Mouse (Mus musculus) cerebellum, postnatal 14 days (tissue): Measurements from ENCODE around the gene Cd46.
A peak's percentile ranks its signal among the peaks of the same experiment; 100 is the strongest.

Experiments used
- DNase-seq, 2 experiments: peaks; one replicate each; pipeline ENCODE4 v3.0.0; 2021; ENCODE audit warnings: mixed read lengths in 2 of 2

Gene Cd46

DNA sequence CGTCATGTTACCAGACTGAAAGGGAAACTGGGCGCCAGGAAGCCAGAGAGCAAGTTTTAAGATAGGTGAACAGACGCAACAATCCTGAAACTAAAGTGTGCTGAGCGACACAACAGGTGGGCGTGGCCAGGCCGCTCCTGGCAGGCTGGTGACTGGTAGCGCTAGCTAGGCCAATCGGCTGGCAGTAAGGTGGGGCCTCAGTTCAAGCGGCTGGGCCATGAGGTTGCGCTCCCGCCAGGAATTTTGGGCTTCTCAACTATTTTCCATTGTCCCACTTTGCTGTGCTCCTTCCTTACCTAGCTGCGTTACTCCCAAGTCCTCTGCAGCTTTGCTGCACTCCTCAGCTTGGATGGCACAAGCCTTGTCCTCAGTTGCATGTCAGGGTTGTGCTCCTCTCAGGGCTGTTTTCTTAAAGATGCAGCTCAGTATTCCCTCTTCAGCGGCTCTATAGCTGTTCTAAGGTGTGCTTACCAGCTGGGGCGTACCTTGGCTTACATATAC is at the start of gene Cd46:
Gene Cd46, minus strand, starts transcription at position 30 of the 501 bp plus-strand sequence.
- DNase-seq, result peak; percentile 45 to 49

DNA sequence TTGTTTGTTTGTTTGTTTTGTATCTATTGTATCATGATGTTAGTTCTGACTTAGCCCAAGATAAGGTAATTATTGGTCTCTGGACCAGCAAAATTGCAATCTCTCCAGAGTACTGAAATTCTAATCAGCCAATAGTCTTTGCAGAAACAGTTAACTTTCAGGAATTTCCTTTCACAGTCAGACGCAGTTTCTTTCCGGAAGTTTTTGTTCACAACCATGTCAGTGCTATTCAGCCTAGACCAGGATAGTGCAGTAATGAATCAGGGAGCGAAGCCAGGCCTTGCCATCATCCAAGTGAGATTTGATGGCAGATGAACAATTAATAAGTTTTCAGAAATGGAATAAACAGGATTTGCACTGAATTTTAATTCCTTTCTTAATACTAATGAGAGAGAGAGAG is 40.0 kb upstream of the Cd46 start:
- DNase-seq, result peak in 1 of 2 experiments; percentile 13

DNA sequence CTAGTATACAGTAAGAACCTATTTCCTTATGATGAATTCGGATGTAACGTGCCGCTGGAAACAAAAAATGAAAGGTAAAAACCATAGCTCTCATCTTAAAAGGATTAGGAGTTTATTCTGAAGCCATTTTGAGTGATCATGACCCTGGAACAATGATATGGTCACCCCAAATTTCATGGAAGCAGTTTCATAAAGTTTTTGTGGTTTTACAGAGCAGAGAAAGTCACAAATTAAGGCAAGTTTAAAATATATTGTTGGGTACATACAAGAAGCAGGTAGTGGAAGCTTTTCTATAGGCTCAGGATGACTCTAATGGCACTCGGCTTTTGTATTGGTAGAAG is 39.6 kb upstream of the Cd46 start:
- no peak for DNase-seq

DNA sequence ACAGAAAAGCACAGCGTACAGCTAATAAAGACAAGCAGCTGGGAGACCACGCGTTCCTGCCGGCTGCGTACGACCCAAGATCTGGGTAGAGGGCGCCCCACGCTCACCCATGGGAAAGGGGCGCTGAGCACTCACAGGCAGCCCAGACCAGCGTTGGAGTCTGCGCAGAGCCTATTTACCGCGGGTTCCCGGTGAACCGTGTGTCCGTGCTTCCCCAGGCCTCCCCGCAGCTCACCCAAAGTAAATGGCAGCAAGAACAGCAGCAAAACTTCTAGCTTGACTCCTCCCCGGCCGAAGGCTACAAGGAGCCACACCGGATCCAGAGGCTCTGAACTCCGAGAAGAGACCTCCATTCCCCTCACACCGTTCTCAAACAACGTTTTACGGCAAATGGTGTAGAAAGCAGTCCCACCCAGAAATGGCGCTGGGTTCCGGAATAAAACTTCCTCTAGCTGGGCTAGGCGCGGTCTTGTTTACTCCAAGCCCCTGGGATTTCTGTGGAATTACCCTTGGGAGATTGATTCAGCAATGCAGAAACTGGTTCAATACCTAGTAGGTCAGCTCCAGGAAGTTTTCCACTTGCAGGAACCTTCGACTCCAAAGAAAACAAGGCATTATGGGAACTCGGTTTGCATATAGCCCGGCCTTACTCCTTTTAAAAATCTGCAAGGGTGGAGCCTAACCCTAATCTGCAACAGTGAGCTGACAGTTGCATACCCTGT is 39.1 kb upstream of the Cd46 start, which contains the start of gene Cr1l:
Gene Cr1l, minus strand, starts transcription at position 634 of the 722 bp plus-strand sequence.
- DNase-seq, result peak; percentile 82 to 87

DNA sequence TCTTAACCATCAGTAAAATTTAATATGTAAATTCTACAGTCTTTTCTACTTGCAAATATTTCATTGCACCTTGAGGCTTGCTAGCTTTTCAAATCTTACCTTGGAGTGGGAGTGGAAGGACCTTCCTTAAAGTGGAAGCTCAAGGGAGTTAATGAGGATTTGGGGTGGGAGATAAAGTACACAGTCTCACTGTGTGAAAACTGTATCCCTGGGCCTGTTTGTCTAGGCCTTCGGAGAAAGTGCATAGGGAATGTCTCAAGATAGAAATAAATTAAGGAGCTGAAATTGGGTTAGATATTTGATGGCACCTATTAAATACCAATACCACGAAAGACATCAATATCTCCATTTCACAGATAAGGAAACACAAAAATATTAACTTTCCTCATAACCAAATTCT is 38.4 kb upstream of the Cd46 start:
- DNase-seq, result no peak

DNA sequence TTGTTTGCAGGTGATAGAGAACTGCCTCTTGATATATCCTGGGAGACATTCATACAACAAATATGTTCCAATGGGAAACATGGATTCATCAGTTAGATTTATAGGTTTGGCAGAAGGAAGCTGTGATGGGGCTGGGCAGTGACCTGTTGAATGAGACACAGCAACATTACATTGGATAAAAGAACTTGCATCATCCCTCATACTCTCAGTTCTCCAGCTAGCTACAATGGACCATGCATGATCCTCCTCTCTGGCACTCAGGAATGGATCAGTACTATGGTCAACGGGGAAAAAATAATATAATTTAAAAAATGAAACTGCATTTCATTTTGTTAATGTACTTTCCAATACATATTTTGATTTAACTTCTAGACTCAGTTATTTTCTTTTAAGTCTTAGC is 37.8 kb upstream of the Cd46 start:
- peak in 1 of 2 experiments; percentile 3 for DNase-seq

DNA sequence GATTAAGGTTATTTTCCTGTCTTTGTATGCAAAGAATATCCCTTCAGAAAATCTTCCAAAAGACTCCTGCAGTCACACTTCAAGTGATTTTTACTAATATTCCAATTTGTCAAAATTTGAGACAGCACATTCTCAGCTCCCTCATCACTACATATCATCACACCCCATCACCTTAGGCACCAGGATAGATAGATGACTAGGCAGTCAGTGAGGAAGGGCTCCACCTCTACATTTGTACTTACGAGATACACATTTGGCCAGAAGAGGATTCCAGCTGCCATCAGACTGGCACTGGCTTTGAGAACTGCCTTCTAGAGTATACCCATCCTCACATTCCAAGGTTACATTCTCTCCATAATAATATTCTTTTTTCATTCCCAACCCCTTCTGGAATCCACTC is 22.4 kb upstream of the Cd46 start:
- DNase-seq, result no peak

DNA sequence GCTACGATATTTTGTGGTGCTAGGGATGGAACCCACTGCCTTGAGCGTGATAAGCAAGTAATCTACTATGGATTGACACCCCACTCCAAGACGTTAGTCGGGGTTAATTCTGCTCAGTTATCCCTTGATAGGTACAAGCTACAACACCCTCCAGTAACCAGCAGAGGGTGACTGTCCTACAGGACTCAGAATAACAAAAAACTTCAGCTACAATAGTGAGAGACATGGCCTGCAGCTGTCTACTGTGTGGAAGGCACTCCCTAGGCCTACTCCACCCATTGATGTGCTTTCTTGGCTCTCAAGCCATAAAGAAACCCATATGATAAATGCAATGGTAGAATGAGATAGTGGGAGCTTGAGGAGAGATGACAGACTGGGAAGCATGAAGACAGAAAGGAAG is 21.6 kb upstream of the Cd46 start:
- no peak for DNase-seq

DNA sequence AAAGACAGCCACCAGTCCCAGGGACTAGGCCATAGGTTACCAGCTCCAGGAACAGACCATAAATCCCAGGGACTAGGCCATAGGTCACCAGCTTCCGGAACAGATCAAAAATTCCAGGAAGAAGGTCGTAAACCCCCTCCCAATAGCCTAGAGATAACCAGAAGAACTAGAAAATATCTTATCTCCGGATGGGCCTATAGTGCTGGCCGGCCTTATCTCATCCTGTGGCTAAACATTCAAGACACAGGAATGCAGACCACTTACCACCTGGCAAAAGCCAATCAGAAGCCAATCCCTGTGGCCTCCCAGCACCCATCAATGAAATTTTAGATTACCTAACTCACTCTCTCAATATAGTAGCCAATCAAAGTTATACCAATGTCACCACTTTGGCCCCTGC is 8.6 kb upstream of the Cd46 start:
- no peak for DNase-seq

DNA sequence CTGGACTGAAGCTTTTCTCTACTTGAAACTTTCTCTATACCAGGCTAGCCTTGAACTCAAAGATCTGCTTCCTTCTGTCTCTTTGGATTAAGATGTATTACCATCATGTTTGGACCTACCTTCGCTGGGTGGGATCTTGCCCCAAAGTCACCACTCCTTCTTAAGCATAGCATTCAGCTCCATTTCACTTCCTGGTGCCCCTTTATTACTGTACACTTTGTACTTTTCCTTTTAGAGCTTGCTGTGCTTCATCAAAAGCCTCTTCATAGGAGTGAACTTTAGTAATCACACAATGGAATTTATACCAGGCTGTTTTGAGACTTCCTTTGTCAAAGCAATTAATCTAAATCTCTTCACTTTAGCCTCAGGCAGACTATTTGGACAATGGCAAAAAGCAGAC is 6.0 kb upstream of the Cd46 start:
- DNase-seq, result no peak

DNA sequence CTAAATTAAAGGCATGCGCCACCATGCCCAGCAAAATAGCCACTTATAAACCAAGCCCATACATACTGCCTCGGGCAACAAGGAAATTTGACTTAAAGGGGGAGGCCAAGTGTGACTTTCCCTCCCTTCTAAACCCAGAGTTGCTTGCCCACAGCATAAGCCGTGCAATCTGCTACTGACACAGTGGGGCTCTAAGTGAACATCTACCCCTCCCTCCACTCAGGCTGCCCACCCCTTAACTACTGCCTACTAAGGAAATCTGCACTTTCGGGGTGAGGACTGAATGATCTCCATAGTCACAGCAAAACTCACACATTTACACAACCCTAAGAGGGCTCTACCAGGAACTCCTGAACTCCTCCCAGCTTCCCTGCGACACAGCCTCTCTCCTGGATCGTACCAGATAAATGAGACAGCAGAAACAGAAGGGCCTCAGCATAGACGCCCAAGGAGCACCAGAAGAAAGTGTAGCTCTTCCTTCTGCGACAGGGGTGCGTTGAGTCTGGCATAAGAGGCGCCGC is 290 bp downstream of the Cd46 start:
- DNase-seq, result no peak

DNA sequence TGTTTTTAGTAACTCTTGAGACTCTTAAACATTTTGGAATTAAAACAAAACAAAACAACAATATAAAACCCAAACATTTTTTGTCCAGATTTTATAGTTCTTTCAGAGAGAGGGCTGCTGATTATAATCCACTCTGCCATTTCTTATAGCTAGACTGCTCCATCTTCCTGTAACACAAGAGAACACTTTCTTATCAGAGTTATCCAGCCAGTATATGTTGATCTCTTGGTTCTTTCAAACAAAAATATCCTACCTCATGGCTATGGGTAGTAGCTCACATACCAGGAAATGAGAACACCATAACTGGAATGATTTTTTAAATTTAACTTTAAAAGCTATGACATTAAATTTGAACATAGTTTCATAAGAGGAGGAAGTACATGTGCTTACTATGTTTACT is 9.9 kb downstream of the Cd46 start:
- DNase-seq, result no peak

DNA sequence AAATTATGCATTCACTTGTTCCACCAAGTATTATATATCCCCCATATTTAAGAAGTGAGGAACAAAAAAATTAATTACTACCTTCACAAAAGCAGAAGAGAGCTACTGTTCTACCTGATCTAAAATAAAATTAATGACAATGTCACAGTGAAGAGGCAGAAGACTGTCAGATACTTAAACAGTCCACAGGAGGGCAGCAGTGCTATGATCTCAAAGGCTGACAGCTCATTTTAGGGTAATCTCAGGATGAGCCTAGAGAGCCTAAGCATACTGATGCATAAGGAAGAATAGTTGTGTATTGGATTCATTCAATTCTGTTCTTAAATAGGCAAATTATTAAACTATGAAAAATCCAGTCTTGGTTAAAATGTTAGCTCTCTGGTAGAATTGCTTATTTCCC is 51.6 kb downstream of the Cd46 start:
- DNase-seq, result peak; percentile 68 to 71

DNA sequence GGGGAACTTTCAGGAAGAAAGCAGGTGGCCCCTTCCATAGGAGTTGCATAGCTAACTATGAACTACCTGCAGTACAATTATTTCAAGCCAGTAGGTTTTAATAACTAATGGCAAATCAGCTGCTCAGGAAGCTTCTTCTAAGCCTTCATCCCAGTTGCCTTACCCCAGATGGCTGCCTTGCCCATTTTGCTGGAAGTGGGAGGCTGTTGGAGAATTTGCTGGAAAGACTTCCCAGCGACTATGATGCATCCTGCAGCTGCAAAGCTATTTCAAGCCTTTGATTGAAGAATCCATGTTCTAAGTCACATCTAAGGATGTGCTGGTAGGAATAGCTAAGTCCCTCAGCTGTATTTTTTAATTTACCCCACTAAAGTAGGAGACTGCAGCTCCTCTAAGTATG is 53.7 kb downstream of the Cd46 start:
- DNase-seq, result no peak

DNA sequence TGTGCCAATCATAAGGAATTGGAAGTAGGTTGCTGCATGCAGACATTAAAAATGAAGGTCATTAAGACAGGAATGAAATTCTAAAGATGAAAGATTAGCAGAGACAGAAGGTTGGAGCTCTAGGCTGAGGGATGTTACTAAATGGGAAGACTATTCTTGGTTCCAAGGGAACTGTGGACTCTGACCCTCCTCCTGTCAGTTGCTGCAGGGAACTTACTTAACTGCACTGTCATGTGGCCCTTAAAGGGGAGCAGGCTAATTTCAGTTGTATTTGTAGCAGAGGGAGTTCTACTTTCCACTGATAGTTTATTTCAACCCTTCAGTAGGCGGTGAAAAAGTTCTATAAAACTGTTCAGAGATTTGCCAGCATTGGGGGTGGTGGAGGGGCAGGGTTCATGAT is 54.1 kb downstream of the Cd46 start:
- DNase-seq, result no peak

DNA sequence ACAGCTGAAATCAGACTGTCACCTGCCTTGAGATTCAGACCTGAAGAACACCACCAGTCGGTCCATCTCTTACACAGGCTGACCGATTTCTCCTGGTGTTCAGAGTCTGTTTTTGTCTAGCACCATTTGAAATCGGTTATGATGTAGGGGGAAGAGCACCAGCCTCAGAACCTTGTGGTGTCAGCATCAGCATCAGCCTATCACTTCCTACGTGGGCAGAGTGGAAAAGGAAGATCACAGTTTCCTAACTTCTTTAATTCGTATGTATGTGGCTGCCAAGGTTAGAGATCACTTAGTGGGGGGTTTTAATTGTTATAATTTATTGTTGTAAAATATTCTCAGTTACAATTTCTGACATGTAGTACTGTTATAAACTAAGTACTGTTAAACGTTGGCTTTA is 54.6 kb downstream of the Cd46 start:
- DNase-seq, result no peak

DNA sequence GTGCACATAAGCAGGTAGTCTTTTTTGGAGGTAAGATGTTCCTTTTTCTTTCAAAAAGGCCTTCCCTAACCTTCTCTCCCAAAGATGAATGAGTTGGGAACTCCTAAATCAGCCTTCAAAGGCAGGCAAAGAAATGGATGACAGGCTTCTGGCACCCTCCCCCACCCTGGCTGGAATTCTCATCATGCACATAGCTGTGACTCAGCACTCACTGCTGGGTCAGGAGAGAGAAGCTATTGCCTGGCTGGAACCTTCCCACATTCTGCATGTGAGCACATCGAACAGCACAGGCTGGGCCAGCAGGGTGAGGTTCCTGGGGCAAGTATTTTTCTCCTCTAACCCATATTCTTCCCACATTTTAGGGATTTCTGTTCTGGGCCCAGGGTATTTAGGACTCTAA is 58.1 kb downstream of the Cd46 start:
- peak in 1 of 2 experiments; percentile 40 for DNase-seq

DNA sequence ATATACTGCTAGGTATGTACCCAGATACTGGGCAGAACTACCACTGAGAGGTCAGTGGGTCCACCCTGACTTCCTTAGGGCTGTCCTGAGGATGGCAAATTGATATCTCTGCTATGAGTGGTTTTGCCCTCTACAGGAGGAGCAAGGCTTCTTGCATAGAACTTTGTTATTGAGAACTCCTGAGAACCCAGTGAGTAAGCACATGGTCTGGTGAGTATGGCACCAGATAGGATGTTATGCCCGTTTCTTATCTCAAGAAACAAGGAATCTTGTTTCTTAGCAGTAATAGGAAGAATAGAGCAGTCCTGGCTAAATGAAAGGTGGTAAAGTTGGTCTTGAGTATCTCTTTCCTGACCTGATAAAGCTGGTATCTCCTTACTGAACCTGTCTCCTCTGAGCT is 59.3 kb downstream of the Cd46 start:
- DNase-seq, result no peak

DNA sequence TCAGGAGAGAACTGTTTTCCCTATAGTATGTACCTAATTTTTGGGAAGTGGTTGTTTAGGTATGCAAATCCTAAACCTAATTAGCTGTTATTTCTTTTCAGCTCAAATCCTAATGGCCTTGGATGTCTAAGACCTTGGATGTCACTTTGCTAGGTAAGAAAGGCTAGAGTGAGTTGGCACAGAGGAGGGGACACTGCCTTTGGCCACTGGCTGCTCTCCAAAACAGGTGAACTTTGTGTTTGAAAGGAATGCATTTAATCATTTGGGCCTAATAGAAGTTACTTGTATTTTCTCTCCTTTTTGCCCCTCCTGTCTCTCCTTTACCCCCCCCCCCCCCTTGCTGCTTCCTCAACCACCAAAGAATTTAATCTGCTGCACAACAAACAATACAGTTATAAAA is 60.3 kb downstream of the Cd46 start:
- no peak for DNase-seq

DNA sequence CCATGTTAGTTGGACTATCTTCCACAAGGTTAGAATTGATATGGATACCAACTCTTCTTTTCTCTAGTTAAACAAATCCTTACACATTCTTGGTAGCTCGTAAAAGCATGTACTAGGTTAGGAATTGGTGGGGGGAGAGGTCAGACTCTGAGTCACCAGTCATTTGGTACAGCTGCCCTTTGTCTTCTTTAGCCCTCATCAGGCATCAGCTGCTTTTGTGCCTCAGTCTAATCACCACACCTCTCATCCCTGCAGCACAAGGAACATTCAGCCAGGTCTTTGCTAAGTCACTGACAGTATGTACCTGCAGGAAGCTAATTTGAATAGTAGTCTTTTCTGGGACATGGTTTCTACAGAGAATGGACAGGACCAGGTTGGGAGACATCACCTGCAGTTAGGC is 64.5 kb downstream of the Cd46 start:
- DNase-seq, result no peak

DNA sequence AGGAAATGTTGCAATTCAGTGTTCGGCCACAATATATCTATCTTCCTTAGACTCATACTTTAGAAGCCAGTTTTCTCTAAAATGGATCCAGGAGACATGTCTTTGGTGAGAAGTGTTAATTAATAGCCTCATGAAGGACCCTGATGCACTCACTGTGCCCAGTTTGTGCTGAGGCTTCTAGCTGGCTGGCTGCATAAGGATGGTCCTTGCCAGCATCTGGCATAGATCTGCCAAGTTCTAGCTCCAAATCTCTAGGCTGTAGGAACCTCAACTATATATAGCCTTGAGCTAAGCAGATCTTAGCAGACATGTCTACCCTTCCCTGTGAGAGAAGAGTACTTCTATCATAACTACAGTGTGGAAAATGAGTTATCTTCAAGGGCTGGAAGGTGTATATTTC is 68.2 kb downstream of the Cd46 start:
- DNase-seq, result no peak

DNA sequence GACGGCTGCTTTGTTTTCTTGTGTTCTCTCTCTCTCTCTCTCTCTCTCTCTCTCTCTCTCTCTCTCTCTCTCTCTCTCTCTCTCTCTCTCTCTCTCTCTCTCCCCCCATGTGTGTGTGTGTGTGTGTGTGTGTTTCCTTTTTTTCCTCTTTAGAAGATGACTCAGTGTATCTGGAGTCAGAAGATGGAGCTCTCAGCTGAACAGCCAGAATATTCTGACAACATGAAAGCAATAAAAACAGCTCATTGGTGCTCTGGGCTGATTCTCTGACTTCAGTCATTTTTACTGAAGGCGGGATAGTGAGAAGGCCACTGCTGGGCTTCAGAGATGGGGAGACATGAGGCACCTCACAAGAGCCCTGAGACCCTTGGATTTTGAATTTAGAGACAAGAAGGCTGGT is 70.2 kb downstream of the Cd46 start:
- DNase-seq, result no peak

DNA sequence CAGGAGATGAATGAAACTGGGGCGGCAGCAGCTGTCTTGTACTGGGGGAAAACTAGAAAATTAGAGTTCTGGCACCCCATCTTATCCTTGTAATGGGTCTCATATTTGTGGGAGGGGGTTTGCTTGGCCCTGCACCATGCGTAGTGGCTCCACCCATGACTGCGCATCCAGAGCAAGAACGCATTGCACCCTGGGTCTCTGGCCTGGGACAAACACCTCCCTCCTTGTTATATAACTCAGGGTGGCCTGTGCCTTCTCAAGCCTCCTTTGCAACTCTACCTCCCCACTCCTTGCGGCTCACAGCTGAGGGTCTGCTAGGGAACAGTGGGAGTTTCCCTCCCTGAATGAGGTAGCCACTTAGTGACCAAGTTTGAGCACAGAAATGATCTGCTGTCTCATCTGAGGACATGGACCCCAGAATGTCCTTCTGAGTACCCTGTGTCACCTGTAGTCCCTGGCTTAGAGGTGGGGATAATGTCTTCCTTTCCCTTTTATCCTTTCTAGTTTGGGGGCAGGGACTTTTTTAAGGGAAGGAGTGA is 72.9 kb downstream of the Cd46 start:
- DNase-seq, result no peak

DNA sequence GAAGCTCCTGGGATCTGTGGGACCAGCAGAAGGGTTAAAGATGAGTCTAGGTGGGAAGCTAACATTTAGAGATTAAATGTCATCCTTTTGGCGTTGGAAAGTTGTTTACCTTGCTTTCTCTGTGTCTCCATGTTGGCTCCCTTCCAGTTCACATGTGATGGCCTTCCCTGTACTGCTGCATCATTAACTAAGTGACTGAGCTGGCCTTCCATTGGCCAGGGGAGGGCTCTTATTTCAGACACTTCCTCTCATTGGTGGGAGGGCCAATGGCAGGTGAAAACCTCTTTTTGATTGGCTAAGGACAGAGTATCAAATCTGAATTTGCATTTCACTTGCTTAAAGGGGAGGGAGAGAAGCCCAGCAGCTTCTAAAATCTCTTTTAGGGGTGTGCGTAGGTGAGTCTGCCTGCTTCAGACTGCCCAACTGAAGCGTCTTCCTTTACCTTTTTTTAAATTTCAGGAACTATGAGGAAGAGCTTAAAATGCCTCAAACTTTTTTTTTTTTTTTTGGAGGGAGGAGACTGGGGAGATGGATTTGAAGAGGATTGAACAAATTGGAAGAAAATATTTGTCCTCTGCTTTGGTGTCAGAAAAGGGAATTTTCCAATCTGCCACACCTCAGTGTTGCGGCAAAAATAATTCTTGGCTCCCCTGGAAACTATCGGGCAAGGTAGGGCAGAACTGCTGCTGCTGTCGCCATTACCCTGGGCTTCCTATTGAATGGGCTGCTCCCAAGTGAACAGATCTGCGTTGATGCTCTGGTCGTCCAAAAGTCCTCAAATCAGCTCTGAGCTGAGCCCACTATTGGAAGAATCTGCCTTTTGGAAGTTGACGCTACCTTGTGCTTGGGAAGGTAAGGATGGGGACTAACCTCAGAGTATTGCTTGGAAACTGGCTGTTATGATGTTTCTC is 73.7 kb downstream of the Cd46 start:
- peak; percentile 71 to 74 for DNase-seq
